Mouse (Mus musculus): ENCODE data around the gene B3galt4.

- TF ChIP-seq POLR2A (IDR thresholded peaks at IDR 0.05; ENCODE audit: insufficient read depth, low read length) = no peak
- no peak for TF ChIP-seq CTCF (IDR thresholded peaks at IDR 0.05; ENCODE audit: low read depth, low read length)
These were observed 3.6 kb upstream of the B3galt4 start for GRCm38 (mm10) chr17:33954646-33955554.

Measured in ES-Bruce4 (cell line).